Mouse (Mus musculus) neural tube, embryonic 15.5 days (tissue): Measurements from ENCODE around the gene Mettl7b. TPM values are rescaled to one million over a fixed set of nuclear protein-coding genes. Genes with fewer than 3 reads are reported as not detected.

Source experiments
- ATAC-seq: fragments of 200-750 bp; cut with Nextera tagmentation; 2 replicates; pipeline ENCODE4 v1.8.0; 2017; ENCODE audit warnings: mild to moderate bottlenecking, moderate TSS enrichment, moderate library complexity; ENCODE audit not compliant: low FRiP score
- H3K27ac ChIP-seq: fragments of 300-500 bp; sonication (generic); replicated peaks from 2 replicates; pipeline ENCODE4 v1.5.1; 2015; ENCODE audit warnings: mild to moderate bottlenecking, inconsistent platforms
- H3K27me3 ChIP-seq: fragments of 300-500 bp; sonication (generic); replicated peaks from 2 replicates; pipeline ENCODE4 v1.6.1; 2015; ENCODE audit warnings: inconsistent platforms
- H3K36me3 ChIP-seq: fragments of 300-500 bp; sonication (generic); 2 replicates; pipeline ENCODE4 v1.6.1; 2015; ENCODE audit warnings: inconsistent platforms
- H3K4me1 ChIP-seq: fragments of 300-500 bp; sonication (generic); 2 replicates; pipeline ENCODE4 v1.6.1; 2015; ENCODE audit warnings: inconsistent platforms
- H3K4me2 ChIP-seq: fragments of 300-500 bp; sonication (generic); 2 replicates; pipeline ENCODE4 v1.6.1; 2015; ENCODE audit warnings: inconsistent platforms, mild to moderate bottlenecking, moderate library complexity
- H3K4me3 ChIP-seq: fragments of 300-500 bp; sonication (generic); replicated peaks from 2 replicates; pipeline ENCODE4 v1.5.1; 2015; ENCODE audit warnings: mild to moderate bottlenecking, inconsistent platforms
- H3K9ac ChIP-seq: fragments of 300-500 bp; sonication (generic); replicated peaks from 2 replicates; pipeline ENCODE4 v1.6.1; 2015; ENCODE audit warnings: mild to moderate bottlenecking, inconsistent platforms
- H3K9me3 ChIP-seq: fragments of 300-500 bp; sonication (generic); replicated peaks from 2 replicates; pipeline ENCODE4 v1.6.1; 2016; ENCODE audit warnings: inconsistent platforms
- WGBS: fragments of 180-500 bp; shearing (Covaris S2); methylation state at CpG from one replicate; pipeline ENCODE4 v1.1.7; 2015; ENCODE audit warnings: mixed read lengths; 5-methylcytosine and 5-hydroxymethylcytosine counted together
- polyA plus RNA-seq: library from polyadenylated mRNA; unstranded; fragments of >200 nt; fragmentation: Nextera tagmentation; extraction: Ambion mirVana; gene quantifications from 2 replicates; pipeline ENCODE4 v1.2.1, GENCODE M21; 2015

The Mettl7b gene
- polyA plus RNA-seq, 1 experiment from 2014 or later, result not detected

GRCm38 (mm10) chr10:128923935-128924334 is 36.9 kb downstream of the Mettl7b start, which contains the start of gene Bloc1s1:
TSS of gene Bloc1s1 (minus strand) at chr10:128924035.
- Histone ChIP-seq H3K36me3 (no peaks in the 10 kb centered on the region), H3K27me3 (peaks cover 3% of the 10 kb centered on the region; the same call in 1 of the 2 replicates), H3K27ac (peak within 1 kb of the TSS; percentile 97), H3K4me1 (peaks cover 46% of the 10 kb centered on the region), H3K9me3 (no peaks in the 10 kb centered on the region), H3K9ac (peak within 1 kb of the TSS; percentile 96), H3K4me2 (peak within 1 kb of the TSS; percentile 78), H3K4me3 (peak within 1 kb of the TSS; percentile 98)
- no peak for ATAC-seq
- 59% methylated on average over 9 of the region's 9 CpGs for WGBS

GRCm38 (mm10) chr10:128923013-128923691 is 37.6 kb downstream of the Mettl7b start:
- H3K9ac ChIP-seq, result peak overlapping the region; percentile 96
- H3K27ac ChIP-seq, result peak overlapping the region; percentile 97
- H3K4me2 ChIP-seq, result peak overlapping the region; percentile 78
- WGBS, result under 1% methylated on average over 39 of the region's 42 CpGs
- H3K4me3 ChIP-seq, result peak overlapping the region; percentile 98
- H3K36me3 ChIP-seq, result no peaks in the 10 kb centered on the region
- H3K27me3 ChIP-seq, result peaks cover 3% of the 10 kb centered on the region; the same call in 1 of the 2 replicates
- peak; percentile 93 for ATAC-seq
- H3K9me3 ChIP-seq, result no peaks in the 10 kb centered on the region
- peaks cover 54% of the 10 kb centered on the region for H3K4me1 ChIP-seq

- 22% methylated on average over 1 of the region's 1 CpGs for WGBS
- no peak for ATAC-seq
- Histone ChIP-seq H3K27ac (peak within 1 kb of the TSS; percentile 97), H3K9ac (peak within 1 kb of the TSS; percentile 96), H3K4me2 (peak within 1 kb of the TSS; percentile 78), H3K36me3 (no peaks in the 10 kb centered on the region), H3K9me3 (no peaks in the 10 kb centered on the region), H3K27me3 (0 out of 2 replicates have a peak, but pooled peaks cover under 1% of the 10 kb centered on the region), H3K4me1 (peaks cover 56% of the 10 kb centered on the region), H3K4me3 (peak within 1 kb of the TSS; percentile 98)
These were observed 38.1 kb downstream of the Mettl7b start, which contains the start of gene Rdh5 for GRCm38 (mm10) chr10:128922822-128923012. TSS of gene Rdh5 (minus strand) at chr10:128922888.

- Histone ChIP-seq H3K4me2 (peak overlapping the region; percentile 78), H3K9ac (peak overlapping the region; percentile 96), H3K4me3 (peak overlapping the region; percentile 98), H3K9me3 (no peaks in the 10 kb centered on the region), H3K27me3 (no peaks in the 10 kb centered on the region), H3K36me3 (no peaks in the 10 kb centered on the region), H3K4me1 (peaks cover 57% of the 10 kb centered on the region), H3K27ac (peak overlapping the region; percentile 97)
- no peak for ATAC-seq
- 74% methylated on average over 16 of the region's 16 CpGs for WGBS
These were observed 38.6 kb downstream of the Mettl7b start for GRCm38 (mm10) chr10:128921883-128922821.

GRCm38 (mm10) chr10:128921251-128921650 is 39.5 kb downstream of the Mettl7b start:
- H3K4me2 ChIP-seq, result no peak overlapping the region
- ATAC-seq, result no peak
- H3K9me3 ChIP-seq, result no peaks in the 10 kb centered on the region
- H3K9ac ChIP-seq, result no peak overlapping the region
- no peak overlapping the region for H3K27ac ChIP-seq
- no peak overlapping the region for H3K4me3 ChIP-seq
- H3K36me3 ChIP-seq, result peaks cover 6% of the 10 kb centered on the region; the same call in 1 of the 2 replicates
- WGBS, result 79% methylated on average over 1 of the region's 1 CpGs
- H3K4me1 ChIP-seq, result peaks cover 57% of the 10 kb centered on the region
- no peaks in the 10 kb centered on the region for H3K27me3 ChIP-seq

- no peak for ATAC-seq
- Histone ChIP-seq H3K4me2 (no peak overlapping the region), H3K27me3 (no peaks in the 10 kb centered on the region), H3K27ac (peak overlapping the region; percentile 70), H3K4me3 (no peak overlapping the region), H3K36me3 (peaks cover 6% of the 10 kb centered on the region; the same call in 1 of the 2 replicates), H3K9me3 (no peaks in the 10 kb centered on the region), H3K4me1 (peaks cover 57% of the 10 kb centered on the region), H3K9ac (no peak overlapping the region)
- 78% methylated on average over 3 of the region's 3 CpGs for WGBS
These were observed 40.0 kb downstream of the Mettl7b start for GRCm38 (mm10) chr10:128920736-128921161.

GRCm38 (mm10) chr10:128919966-128920365 is 40.8 kb downstream of the Mettl7b start:
- peaks cover 57% of the 10 kb centered on the region for H3K4me1 ChIP-seq
- 86% methylated on average over 7 of the region's 7 CpGs for WGBS
- no peak for ATAC-seq

GRCm38 (mm10) chr10:128919203-128919631 is 41.6 kb downstream of the Mettl7b start:
- Histone ChIP-seq H3K36me3 (peaks cover 6% of the 10 kb centered on the region; the same call in 1 of the 2 replicates), H3K4me1 (peaks cover 56% of the 10 kb centered on the region), H3K9ac (no peak overlapping the region; the same call in 1 of the 2 replicates), H3K27ac (peak overlapping the region; percentile 70), H3K27me3 (no peaks in the 10 kb centered on the region), H3K9me3 (no peaks in the 10 kb centered on the region), H3K4me2 (0 out of 2 replicates have a peak overlapping the region, but pooled peaks have one; percentile 11), H3K4me3 (no peak overlapping the region)
- WGBS, result 14% methylated on average over 6 of the region's 6 CpGs
- peak; percentile 6; the same call in 1 of the 2 replicates for ATAC-seq

More at GRCm38 (mm10) chr10:128919966-128920365, 40.8 kb downstream of the Mettl7b start:
- Histone ChIP-seq H3K4me3 (no peak overlapping the region), H3K4me2 (no peak overlapping the region), H3K9me3 (no peaks in the 10 kb centered on the region), H3K27ac (peak overlapping the region; percentile 70), H3K36me3 (peaks cover 6% of the 10 kb centered on the region; the same call in 1 of the 2 replicates), H3K27me3 (no peaks in the 10 kb centered on the region), H3K9ac (no peak overlapping the region)

- Histone ChIP-seq H3K36me3 (peaks cover 6% of the 10 kb centered on the region; the same call in 1 of the 2 replicates), H3K9me3 (no peaks in the 10 kb centered on the region), H3K4me1 (peaks cover 54% of the 10 kb centered on the region), H3K4me3 (no peak overlapping the region), H3K4me2 (no peak overlapping the region), H3K27me3 (no peaks in the 10 kb centered on the region), H3K27ac (peak overlapping the region; percentile 70), H3K9ac (no peak overlapping the region; the same call in 1 of the 2 replicates)
- no peak for ATAC-seq
- WGBS, result 70% methylated on average over 7 of the region's 7 CpGs
These were observed 42.5 kb downstream of the Mettl7b start for GRCm38 (mm10) chr10:128918246-128918645.

- Histone ChIP-seq H3K9me3 (no peaks in the 10 kb centered on the region), H3K4me2 (no peak overlapping the region), H3K4me1 (peaks cover 54% of the 10 kb centered on the region), H3K27ac (no peak overlapping the region), H3K9ac (no peak overlapping the region), H3K4me3 (no peak overlapping the region), H3K36me3 (peaks cover 6% of the 10 kb centered on the region; the same call in 1 of the 2 replicates), H3K27me3 (no peaks in the 10 kb centered on the region)
- WGBS, result 90% methylated on average over 6 of the region's 6 CpGs
- ATAC-seq, result no peak
These were observed 43.4 kb downstream of the Mettl7b start for GRCm38 (mm10) chr10:128917400-128917799.

GRCm38 (mm10) chr10:128916665-128917064 is 44.1 kb downstream of the Mettl7b start:
- no peak overlapping the region for H3K4me3 ChIP-seq
- ATAC-seq, result no peak
- 96% methylated on average over 3 of the region's 3 CpGs for WGBS

More at GRCm38 (mm10) chr10:128916665-128917064, 44.1 kb downstream of the Mettl7b start:
- no peak overlapping the region for H3K4me2 ChIP-seq
- no peaks in the 10 kb centered on the region for H3K27me3 ChIP-seq
- no peak overlapping the region for H3K27ac ChIP-seq
- peaks cover 6% of the 10 kb centered on the region; the same call in 1 of the 2 replicates for H3K36me3 ChIP-seq
- H3K9me3 ChIP-seq, result no peaks in the 10 kb centered on the region
- H3K9ac ChIP-seq, result no peak overlapping the region
- peaks cover 47% of the 10 kb centered on the region for H3K4me1 ChIP-seq
